Mouse (Mus musculus) kidney, adult 2 months (tissue): ENCODE measurements around the gene BC048562.

Source experiments
- CTCF ChIP-seq: fragments of 200-500 bp; conservative IDR thresholded peaks from 2 replicates; pipeline ENCODE4 v1.5.1; 2011; ENCODE audit warnings: low read depth, mild to moderate bottlenecking, control low read depth, low read length, moderate library complexity, mixed read lengths; ENCODE audit not compliant: insufficient read depth, insufficient read length
- POLR2A ChIP-seq: fragments of 200-500 bp; IDR thresholded peaks from one replicate; pipeline ENCODE4 v1.6.1; 2011; ENCODE audit warnings: low read depth, low read length, control low read depth

DNA sequence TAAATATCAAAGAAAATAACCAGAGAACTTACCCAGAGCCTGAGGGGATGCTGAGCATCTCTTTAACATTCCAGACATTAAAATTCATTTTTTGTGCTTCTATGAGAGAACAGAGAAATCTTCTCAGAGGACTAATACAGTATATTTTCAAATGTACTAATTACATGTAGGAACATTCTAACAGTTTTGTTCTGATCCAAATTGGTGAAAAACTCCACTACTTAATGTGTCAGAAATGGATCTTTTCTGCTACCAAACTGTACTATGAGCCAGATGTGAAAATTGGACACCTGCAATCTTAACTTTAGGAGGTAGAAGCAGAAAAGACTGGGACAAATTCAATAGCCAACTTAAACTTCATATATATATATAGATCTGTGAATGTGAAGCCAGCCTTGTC is 7.9 kb upstream of the BC048562 start, which contains the start of gene Ccdc36:
- TF ChIP-seq CTCF (no peak), POLR2A (no peak)
